Mouse (Mus musculus) kidney, embryonic 16.5 days (tissue): Measurements from ENCODE around the gene Hoxa5. TPM values are rescaled to one million over a fixed set of nuclear protein-coding genes. Genes with fewer than 3 reads are reported as not detected.

ENCODE experiments used
- ATAC-seq: fragments of 200-750 bp; cut with Nextera tagmentation; 2 replicates; pipeline ENCODE4 v1.8.0; 2017; ENCODE audit warnings: moderate TSS enrichment; ENCODE audit not compliant: low FRiP score, low TSS enrichment
- H3K27ac ChIP-seq: fragments of 300-500 bp; sonication (generic); 2 replicates; pipeline ENCODE4 v1.5.1; 2014; ENCODE audit warnings: low read length
- H3K27me3 ChIP-seq: fragments of 300-500 bp; sonication (generic); 2 replicates; pipeline ENCODE4 v1.6.1; 2014; ENCODE audit warnings: low read length, control low read depth, mixed read lengths; ENCODE audit not compliant: insufficient read depth
- H3K36me3 ChIP-seq: fragments of 300-500 bp; sonication (generic); 2 replicates; pipeline ENCODE4 v1.6.1; 2014; ENCODE audit warnings: low read length, control low read depth, mixed read lengths; ENCODE audit not compliant: insufficient read depth
- H3K4me1 ChIP-seq: fragments of 300-500 bp; sonication (generic); 2 replicates; pipeline ENCODE4 v1.6.1; 2014; ENCODE audit warnings: low read length, control low read depth, mixed read lengths; ENCODE audit not compliant: insufficient read depth
- H3K4me2 ChIP-seq: fragments of 300-500 bp; sonication (generic); replicated peaks from 2 replicates; pipeline ENCODE4 v1.6.1; 2014; ENCODE audit warnings: low read depth, low read length
- H3K4me3 ChIP-seq: fragments of 300-500 bp; sonication (generic); 2 replicates; pipeline ENCODE4 v1.5.1; 2014; ENCODE audit warnings: mild to moderate bottlenecking, low read length
- H3K9ac ChIP-seq: fragments of 300-500 bp; sonication (generic); replicated peaks from 2 replicates; pipeline ENCODE4 v1.6.1; 2014; ENCODE audit warnings: low read length
- H3K9me3 ChIP-seq: fragments of 300-500 bp; sonication (generic); 2 replicates; pipeline ENCODE4 v1.6.1; 2016; ENCODE audit warnings: low read length, control low read depth
- WGBS: fragments of 180-500 bp; shearing (Covaris S2); extraction: QIAGEN DNeasy Blood & Tissue Kit; methylation state at CpG from one replicate; pipeline ENCODE4 v1.1.7; 2014; 5-methylcytosine and 5-hydroxymethylcytosine counted together
- polyA plus RNA-seq: library from polyadenylated mRNA; unstranded; fragments of >200 nt; fragmentation: Nextera tagmentation; extraction: Ambion mirVana; gene quantifications from 2 replicates; pipeline ENCODE4 v1.2.1, GENCODE M21; 2015

Gene Hoxa5
- polyA plus RNA-seq, 1 experiment from 2014 or later: 9.5 TPM

DNA sequence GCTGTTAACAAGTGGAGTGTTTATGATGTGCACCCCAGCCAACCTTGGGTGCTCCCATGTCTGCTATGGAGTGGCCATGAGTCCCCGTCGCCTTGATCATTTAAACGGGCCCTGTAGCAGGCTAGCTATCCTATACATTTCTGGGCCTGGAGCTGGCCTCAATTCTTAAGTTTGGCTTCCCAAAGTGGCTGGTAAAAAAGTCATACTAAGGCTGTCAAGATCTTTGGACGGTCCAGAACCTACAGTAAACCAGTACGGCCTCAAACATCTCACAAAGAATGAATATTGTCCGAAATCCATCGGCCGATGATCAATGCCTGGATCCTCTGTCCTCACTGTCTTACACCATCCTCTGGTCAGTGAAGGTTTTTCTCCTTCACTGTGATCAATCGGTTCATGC lies 30.9 kb upstream of the Hoxa5 start:
- peak overlapping the region; percentile 99 for H3K9ac ChIP-seq
- peaks cover 7% of the 10 kb centered on the region; the same call in 1 of the 2 replicates for H3K36me3 ChIP-seq
- WGBS: 13% methylated on average over 9 of the region's 9 CpGs
- peak overlapping the region; percentile 84 for H3K4me2 ChIP-seq
- H3K9me3 ChIP-seq: no peaks in the 10 kb centered on the region
- 0 out of 2 replicates have a peak, but pooled peaks have one; percentile 8 for ATAC-seq
- no peaks in the 10 kb centered on the region for H3K27me3 ChIP-seq
- peaks cover 22% of the 10 kb centered on the region for H3K4me1 ChIP-seq
- H3K27ac ChIP-seq: peak overlapping the region; percentile 86
- peak overlapping the region; percentile 83 for H3K4me3 ChIP-seq

DNA sequence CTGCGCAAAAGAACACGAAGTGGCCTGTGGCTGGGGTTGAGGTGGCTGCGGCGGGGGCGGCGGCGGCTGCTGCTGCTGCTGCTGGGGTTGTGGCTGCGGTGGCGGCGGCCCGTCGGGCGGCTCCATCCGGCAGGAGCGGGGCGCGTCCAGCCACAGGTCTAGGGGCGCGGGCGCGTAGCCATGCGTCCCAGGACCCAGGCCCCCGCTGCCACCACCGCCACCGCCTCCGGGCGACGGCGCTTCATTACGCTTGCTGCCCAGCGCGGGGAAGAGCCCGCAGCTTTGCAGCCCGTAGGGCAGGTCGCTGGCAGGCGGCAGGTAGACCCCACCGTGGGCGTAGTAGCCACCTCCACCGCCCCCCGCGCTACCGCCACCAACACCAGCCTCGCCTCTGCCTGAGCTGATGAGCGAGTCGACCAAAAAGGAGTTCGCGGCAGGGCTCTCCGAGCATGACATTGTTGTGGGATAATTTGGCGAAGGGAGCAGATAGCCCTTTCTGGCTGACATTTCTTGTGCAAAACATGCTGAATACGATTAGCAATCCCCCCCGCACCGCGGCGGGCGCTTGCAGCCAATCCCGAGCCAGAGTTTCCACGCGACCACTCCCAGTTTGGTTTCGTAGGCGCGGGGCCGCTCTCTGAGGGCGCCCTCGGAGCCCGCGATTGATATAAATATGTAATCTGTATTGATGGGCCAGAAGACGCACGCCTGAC lies 30.2 kb upstream of the Hoxa5 start:
- peak overlapping the region; percentile 84 for H3K4me2 ChIP-seq
- WGBS: 1% methylated on average over 66 of the region's 68 CpGs
- H3K9ac ChIP-seq: peak overlapping the region; percentile 99
- H3K4me3 ChIP-seq: peak overlapping the region; percentile 83
- peak; percentile 57; the same call in 1 of the 2 replicates for ATAC-seq
- peak overlapping the region; percentile 86 for H3K27ac ChIP-seq
- H3K36me3 ChIP-seq: peaks cover 7% of the 10 kb centered on the region; the same call in 1 of the 2 replicates
- H3K9me3 ChIP-seq: no peaks in the 10 kb centered on the region
- H3K4me1 ChIP-seq: peaks cover 22% of the 10 kb centered on the region
- no peaks in the 10 kb centered on the region for H3K27me3 ChIP-seq

DNA sequence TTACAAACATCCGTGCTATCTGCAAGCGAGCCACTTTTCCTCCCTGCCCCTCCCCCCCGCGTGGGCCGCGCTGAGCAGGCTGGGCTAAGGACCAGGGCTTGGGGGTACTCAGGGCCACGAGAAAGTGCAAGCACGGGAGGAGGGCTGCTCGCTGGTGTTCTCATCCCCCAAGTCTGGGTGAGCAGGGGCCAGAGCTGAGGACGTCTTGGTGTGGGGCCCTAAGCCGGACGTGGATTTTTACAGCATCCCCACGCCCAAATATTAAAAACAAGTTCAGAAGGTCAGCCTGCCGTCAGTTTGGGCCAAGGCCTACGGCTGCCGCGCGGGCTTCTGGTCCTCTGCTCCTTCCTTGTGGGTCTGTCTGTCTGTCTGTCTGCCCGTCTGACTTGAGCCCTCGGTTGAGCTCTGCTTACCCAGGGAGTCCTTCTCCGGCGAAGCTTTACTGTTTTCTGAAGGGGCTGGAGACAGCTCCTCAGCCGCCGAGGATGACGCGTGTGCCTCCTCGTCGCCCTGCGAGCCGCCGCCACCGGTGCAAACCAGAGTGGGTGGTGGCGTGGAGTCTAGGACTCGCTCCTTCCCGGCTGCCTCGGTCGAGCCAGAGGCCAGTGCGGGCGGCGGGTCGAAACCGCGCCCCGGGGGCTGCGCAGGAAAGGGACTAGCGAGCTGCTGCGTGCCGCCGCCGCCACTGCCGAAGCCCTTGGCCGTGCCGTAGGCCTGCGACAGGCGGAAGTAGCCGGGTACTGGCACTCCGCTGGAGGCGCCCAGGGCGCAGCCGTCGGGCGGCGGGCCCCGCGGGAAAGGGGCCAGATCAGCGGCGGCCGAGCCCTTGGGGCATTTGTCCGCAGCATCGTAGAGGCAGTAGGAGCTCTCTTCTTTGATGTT lies 29.4 kb upstream of the Hoxa5 start:
- Histone ChIP-seq H3K9me3 (no peaks in the 10 kb centered on the region), H3K4me2 (peak overlapping the region; percentile 84), H3K27ac (peak overlapping the region; percentile 86), H3K4me3 (peak overlapping the region; percentile 83), H3K4me1 (peaks cover 22% of the 10 kb centered on the region), H3K36me3 (peaks cover 7% of the 10 kb centered on the region; the same call in 1 of the 2 replicates), H3K9ac (peak overlapping the region; percentile 99), H3K27me3 (no peaks in the 10 kb centered on the region)
- peak; percentile 60 for ATAC-seq
- WGBS: under 1% methylated on average over 70 of the region's 70 CpGs

DNA sequence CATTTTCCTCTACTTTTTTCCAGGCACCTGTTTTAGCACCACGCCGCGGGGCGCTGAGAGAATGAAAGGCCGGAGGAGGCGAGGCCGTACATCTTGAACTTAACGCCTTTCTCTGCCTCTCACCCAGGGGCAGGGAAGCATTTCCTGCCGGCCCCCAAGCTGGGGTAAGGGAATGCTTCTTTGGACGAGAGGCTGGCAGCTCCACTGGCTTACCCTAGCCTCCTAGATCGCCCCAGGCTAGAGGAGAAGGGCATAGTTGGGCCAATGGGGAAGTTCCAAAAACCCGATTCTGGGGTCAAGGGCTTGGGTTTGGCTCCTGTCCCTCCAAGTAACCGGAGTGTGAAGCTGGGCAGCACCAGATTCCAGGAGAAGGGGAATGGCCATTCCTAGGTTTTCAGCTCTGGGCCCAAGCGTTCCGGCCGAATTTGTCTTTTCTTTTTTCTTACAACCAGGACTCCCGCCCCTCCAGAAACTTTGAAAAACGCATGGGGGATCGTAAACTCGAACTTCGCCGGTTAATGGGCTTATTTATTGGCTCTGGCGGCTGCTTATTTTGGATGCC lies 28.7 kb upstream of the Hoxa5 start:
- peak overlapping the region; percentile 83 for H3K4me3 ChIP-seq
- peak overlapping the region; percentile 86 for H3K27ac ChIP-seq

DNA sequence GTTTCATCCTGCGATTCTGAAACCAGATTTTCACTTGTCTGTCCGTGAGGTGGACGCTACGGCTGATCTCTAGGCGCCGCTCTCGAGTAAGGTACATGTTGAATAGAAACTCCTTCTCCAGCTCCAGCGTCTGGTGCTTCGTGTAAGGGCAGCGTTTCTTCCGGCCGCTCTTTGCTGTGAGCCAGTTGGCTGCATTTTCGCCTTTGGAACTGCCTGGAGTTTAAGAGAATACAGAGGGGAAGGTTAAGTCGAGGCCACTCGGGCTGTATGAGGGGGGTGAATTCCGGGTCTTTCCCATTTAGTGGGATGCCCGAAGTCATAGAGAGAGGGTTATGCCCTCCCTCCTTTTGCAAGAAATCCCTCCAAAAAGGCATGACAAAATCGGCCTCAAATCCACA lies 28.2 kb upstream of the Hoxa5 start:
- Histone ChIP-seq H3K9ac (peak overlapping the region; percentile 99), H3K27me3 (no peaks in the 10 kb centered on the region), H3K4me3 (peak overlapping the region; percentile 83), H3K4me1 (peaks cover 30% of the 10 kb centered on the region), H3K9me3 (no peaks in the 10 kb centered on the region), H3K36me3 (peaks cover 7% of the 10 kb centered on the region; the same call in 1 of the 2 replicates), H3K27ac (peak overlapping the region; percentile 86), H3K4me2 (peak overlapping the region; percentile 84)
- no peak for ATAC-seq
- under 1% methylated on average over 18 of the region's 18 CpGs for WGBS

More for the DNA sequence above, 28.7 kb upstream of the Hoxa5 start:
- H3K9ac ChIP-seq: peak overlapping the region; percentile 99
- H3K36me3 ChIP-seq: peaks cover 7% of the 10 kb centered on the region; the same call in 1 of the 2 replicates
- H3K4me1 ChIP-seq: peaks cover 25% of the 10 kb centered on the region
- H3K27me3 ChIP-seq: no peaks in the 10 kb centered on the region
- WGBS: 1% methylated on average over 23 of the region's 23 CpGs
- no peak for ATAC-seq
- peak overlapping the region; percentile 84 for H3K4me2 ChIP-seq
- H3K9me3 ChIP-seq: no peaks in the 10 kb centered on the region

DNA sequence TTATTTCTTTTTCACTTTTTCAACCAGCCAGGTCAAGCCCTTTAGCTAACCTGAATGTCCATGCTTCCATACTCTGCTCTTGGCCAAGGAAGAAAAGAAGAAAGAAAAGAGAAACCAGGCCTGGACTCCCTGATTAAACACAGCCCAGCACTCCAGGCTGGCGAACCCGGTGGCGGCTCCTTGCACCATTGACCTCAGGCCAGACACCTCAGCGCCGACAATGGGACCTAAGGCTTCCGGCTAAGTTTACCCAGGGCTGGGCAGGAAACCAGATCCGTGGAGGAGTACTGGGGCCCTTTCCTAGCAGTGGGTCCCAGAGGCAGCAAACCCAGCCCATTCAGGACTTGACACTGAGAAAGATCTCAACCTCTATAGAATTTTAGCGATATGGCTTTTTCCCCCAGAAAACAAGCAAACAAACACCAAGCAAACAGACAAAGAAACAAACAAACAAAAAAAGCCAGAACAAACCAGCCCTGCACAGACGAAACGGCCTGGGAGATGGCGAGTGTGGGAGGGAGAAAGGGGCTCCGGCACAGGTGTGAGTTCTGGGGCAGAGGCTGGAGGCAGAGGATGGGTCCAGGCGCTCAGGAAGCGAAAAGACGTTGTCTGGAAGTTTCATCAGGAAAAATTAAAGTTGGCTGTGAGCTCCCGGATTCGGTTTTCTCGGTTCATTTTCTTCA lies 27.6 kb upstream of the Hoxa5 start:
- Histone ChIP-seq H3K27me3 (no peaks in the 10 kb centered on the region), H3K9ac (peak overlapping the region; percentile 99), H3K27ac (peak overlapping the region; percentile 86), H3K4me2 (peak overlapping the region; percentile 84), H3K36me3 (peaks cover 7% of the 10 kb centered on the region; the same call in 1 of the 2 replicates), H3K4me1 (peaks cover 33% of the 10 kb centered on the region), H3K4me3 (peak overlapping the region; percentile 83), H3K9me3 (no peaks in the 10 kb centered on the region)
- ATAC-seq: no peak
- under 1% methylated on average over 18 of the region's 18 CpGs for WGBS

DNA sequence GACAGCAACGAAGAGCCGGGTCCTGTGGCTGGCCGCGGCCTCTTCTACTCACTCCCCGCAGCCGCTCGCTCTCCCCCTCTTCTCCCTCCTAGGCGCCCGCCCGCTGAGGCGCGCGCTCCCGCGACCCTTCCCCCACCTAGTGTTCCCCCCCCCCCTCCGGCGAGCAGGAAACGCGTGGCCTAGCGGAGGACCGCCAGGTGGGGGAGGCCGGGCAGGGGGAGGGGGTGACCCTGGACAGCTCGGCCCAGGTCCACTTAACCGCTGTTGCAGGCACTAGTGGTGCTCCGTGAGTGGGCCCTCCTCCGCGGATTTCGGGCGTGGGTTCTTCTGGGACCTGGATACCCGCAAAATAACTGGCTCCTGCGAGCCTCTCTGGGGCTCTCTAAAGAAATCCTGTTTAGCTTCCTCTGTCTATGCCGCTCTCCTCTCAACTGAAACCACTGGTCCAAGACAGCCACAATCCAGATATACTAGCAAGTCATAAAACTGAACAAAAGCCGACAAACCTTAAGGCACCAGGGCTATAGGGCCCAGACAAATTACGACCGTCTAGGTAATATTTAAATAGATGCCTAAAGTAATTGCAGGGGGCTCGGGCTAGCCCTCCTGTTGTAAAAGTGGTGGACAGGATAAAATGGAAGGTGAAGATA lies 26.3 kb upstream of the Hoxa5 start, which contains the start of gene Hoxa9:
Gene Hoxa9, minus strand, starts transcription at position 574 of the 650 bp plus-strand sequence.
- Histone ChIP-seq H3K4me2 (peak within 1 kb of the TSS; percentile 84), H3K9ac (peak within 1 kb of the TSS; percentile 99), H3K4me3 (peak within 1 kb of the TSS; percentile 83), H3K27me3 (no peaks in the 10 kb centered on the region), H3K9me3 (no peaks in the 10 kb centered on the region), H3K36me3 (peaks cover 7% of the 10 kb centered on the region; the same call in 1 of the 2 replicates), H3K4me1 (peaks cover 19% of the 10 kb centered on the region), H3K27ac (peak within 1 kb of the TSS; percentile 97)
- 1% methylated on average over 16 of the region's 36 CpGs for WGBS
- ATAC-seq: peak; percentile 52

DNA sequence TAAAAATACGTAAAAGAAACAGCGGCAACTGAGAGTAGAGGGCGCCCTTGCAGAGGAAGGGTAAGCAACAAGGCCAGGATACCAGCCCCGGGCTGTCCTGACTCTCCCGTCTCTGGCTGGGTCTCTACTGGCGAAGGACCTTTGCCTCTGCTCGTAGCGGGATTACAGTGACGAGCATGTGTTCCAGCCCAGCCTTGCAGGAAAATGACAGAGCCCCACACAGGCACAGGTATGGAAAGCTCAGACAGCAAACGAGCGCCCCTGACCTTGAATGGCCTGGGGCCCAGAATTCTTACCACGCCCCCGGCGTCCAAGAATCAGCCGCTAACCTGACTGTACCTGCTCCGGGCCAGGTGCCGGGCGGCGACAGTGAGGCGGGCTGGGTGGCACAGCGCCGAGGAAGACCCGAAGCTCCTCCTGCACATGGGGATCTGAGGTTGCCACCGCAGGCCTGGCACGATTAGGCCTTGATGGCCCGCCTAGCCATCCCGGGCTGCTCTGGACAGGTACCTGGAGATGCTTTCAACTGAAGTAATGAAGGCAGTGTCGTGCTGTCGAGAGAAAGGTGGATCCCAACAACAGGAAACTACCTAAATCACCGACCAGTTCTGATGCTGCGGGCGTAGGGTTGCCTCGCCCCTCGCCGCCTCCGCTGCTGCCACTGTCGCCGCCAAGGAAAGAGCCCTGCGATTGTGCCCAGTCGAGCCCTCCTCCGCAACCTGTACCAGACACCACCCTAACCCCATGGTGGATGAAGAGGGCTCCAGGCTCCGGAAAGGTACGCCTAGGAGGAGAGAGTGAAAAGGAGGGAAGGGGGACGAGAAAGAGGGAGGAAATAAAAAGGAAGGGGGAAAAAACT lies 25.4 kb upstream of the Hoxa5 start:
- peak overlapping the region; percentile 97 for H3K27ac ChIP-seq
- H3K4me1 ChIP-seq: peaks cover 11% of the 10 kb centered on the region
- no peak for ATAC-seq
- under 1% methylated on average over 43 of the region's 44 CpGs for WGBS
- H3K27me3 ChIP-seq: no peaks in the 10 kb centered on the region
- peak overlapping the region; percentile 83 for H3K4me2 ChIP-seq
- H3K9ac ChIP-seq: peak overlapping the region; percentile 91
- H3K4me3 ChIP-seq: peak overlapping the region; percentile 69
- H3K9me3 ChIP-seq: no peaks in the 10 kb centered on the region
- peaks cover 7% of the 10 kb centered on the region; the same call in 1 of the 2 replicates for H3K36me3 ChIP-seq
